Mouse (Mus musculus): ENCODE data around the gene Eif5a. TPM values are rescaled to one million over a fixed set of nuclear protein-coding genes. Genes with fewer than 3 reads are reported as not detected.

Gene Eif5a
- polyA plus RNA-seq, 1 experiment from 2014 or later, result 774 TPM

DNA sequence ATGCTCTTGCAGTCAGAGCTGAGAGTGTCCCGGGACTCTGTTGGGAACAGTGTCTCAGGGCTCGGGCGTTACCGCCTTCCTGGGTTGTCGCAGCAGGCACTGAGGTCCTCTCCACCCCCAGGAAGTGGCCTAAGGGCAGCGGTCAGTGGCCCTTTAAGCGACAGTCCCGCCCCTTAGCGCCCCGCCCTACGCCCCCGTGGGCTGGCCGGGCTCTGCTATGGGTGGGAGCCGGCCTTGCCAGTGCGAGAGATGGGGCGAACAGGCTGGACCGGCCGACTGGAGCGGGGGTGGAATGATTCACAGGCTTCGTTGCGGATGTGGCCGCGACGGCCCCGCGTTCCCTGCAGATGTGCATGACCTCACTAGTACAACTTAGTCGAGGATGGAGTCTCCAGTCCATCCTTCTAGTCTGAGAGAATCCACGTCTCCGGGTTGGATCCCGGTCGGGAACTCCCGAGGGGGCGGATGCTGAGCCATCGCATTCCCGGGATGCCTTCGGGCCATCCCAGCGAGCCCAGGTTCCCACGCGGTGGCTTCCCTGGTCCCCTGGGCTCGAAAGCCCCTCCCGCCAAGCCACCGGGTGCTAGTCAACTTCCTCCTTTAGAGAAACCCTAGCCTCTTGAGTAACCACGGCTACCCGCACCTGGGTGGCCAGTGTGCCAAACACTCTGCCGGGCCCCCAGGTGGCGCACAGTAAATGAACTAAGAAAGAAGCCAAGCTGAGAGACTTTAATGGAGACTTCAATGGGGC is 40.7 kb downstream of the Eif5a start, which contains the start of gene Kctd11:
Kctd11 (minus strand) TSS at position 554 of the 751 bp plus-strand sequence.
- peak within 1 kb of the TSS; percentile 62 for H3K4me3 ChIP-seq (ENCODE audit: low read depth, low read length)
- under 1% methylated on average over 46 of the region's 46 CpGs for WGBS
- H3K27ac ChIP-seq (ENCODE audit: low read depth, low read length), result peak within 1 kb of the TSS; percentile 76
- H3K4me1 ChIP-seq (replicated peaks; ENCODE audit: control insufficient read depth, insufficient read depth, low read length), result peaks cover 5% of the 10 kb centered on the region; the same call in 1 of the 2 replicates
- H3K9ac ChIP-seq (ENCODE audit: low read depth, low read length), result peak within 1 kb of the TSS; percentile 51
- no peaks in the 10 kb centered on the region for H3K9me3 ChIP-seq (ENCODE audit: control insufficient read depth)
- no peaks in the 10 kb centered on the region for H3K36me3 ChIP-seq (ENCODE audit: control insufficient read depth, insufficient read depth)
- ATAC-seq, result peak; percentile 69
- peak within 1 kb of the TSS; percentile 87 for H3K4me2 ChIP-seq (replicated peaks; ENCODE audit: low read depth)
- TF ChIP-seq CTCF (IDR thresholded peaks at IDR 0.05; ENCODE audit: low read depth), result peak; percentile 63
- H3K27me3 ChIP-seq (replicated peaks; ENCODE audit: control insufficient read depth, insufficient read depth, low read length), result no peaks in the 10 kb centered on the region

DNA sequence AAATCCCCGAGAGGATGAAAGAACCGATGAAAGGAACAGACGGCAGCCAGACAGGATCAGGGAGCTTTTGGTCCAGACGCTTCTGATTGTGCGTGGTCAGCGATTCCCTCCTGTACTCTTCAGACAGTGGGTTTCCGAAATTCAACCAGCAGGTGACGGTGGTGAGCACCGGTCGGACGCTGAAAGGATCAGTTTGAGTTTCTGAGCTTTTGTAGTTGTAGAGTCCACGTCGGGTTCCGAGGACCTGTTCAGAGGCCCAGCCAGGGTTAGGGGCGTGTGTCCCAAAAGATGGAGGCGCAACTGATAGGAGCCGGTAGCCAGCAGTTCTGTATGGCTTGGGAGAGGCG is 41.3 kb downstream of the Eif5a start:
- Histone ChIP-seq H3K4me3 (ENCODE audit: low read depth, low read length) (peak overlapping the region; percentile 62), H3K4me1 (replicated peaks; ENCODE audit: control insufficient read depth, insufficient read depth, low read length) (peaks cover 5% of the 10 kb centered on the region; the same call in 1 of the 2 replicates), H3K27me3 (replicated peaks; ENCODE audit: control insufficient read depth, insufficient read depth, low read length) (no peaks in the 10 kb centered on the region), H3K9ac (ENCODE audit: low read depth, low read length) (peak overlapping the region; percentile 51), H3K9me3 (ENCODE audit: control insufficient read depth) (no peaks in the 10 kb centered on the region), H3K4me2 (replicated peaks; ENCODE audit: low read depth) (peak overlapping the region; percentile 87), H3K36me3 (ENCODE audit: control insufficient read depth, insufficient read depth) (no peaks in the 10 kb centered on the region), H3K27ac (ENCODE audit: low read depth, low read length) (peak overlapping the region; percentile 76)
- under 1% methylated on average over 18 of the region's 18 CpGs for WGBS
- peak; percentile 54 for ATAC-seq
- peak; percentile 89 for TF ChIP-seq CTCF (IDR thresholded peaks at IDR 0.05; ENCODE audit: low read depth)

DNA sequence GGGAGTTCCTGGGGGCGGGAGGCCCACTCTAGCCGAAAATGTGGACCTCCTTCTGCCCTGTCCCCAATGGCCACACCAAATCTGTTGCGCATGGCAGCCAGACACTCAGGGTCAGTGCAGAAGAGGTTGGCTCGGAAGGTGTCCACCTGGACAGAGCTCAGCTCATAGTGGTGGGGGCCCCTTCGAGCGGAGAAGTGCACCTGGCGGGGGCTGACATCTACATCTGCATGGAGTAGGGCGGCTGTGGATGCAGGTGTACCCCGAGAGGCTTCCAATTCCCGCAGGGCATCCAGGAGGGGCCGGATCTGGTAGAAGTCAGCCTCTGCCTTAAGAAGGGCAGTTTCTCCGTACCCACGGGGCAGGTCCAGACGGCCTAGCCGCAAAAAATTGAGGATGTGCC is 42.0 kb downstream of the Eif5a start:
- Histone ChIP-seq H3K27ac (ENCODE audit: low read depth, low read length) (no peak overlapping the region), H3K27me3 (replicated peaks; ENCODE audit: control insufficient read depth, insufficient read depth, low read length) (no peaks in the 10 kb centered on the region), H3K9me3 (ENCODE audit: control insufficient read depth) (no peaks in the 10 kb centered on the region), H3K4me1 (replicated peaks; ENCODE audit: control insufficient read depth, insufficient read depth, low read length) (peaks cover 5% of the 10 kb centered on the region; the same call in 1 of the 2 replicates), H3K4me2 (replicated peaks; ENCODE audit: low read depth) (peak overlapping the region; percentile 87), H3K9ac (ENCODE audit: low read depth, low read length) (peak overlapping the region; percentile 51), H3K36me3 (ENCODE audit: control insufficient read depth, insufficient read depth) (no peaks in the 10 kb centered on the region), H3K4me3 (ENCODE audit: low read depth, low read length) (peak overlapping the region; percentile 62)
- 46% methylated on average over 15 of the region's 15 CpGs for WGBS
- no peak for TF ChIP-seq CTCF (IDR thresholded peaks at IDR 0.05; ENCODE audit: low read depth)
- no peak for ATAC-seq

DNA sequence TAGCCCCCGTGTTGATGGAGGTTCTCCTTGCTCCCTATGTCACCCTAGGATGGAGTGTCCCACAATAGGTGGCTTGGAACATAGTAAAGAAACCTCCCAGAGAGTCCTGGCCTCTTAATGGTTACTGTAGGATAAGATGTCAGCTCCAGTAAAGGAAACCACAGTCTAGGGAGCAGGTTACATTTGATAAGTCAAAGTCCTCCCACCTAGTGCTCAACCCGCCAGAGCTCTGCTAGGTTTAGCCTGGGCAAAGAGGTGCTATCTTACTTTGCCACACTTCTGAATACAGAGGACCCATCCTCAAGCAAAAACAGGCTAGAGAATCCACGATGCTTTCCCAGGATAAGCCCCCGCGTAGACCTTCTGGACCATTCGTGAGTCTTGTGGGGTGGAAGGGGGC is 42.8 kb downstream of the Eif5a start:
- no peak for TF ChIP-seq CTCF (IDR thresholded peaks at IDR 0.05; ENCODE audit: low read depth)
- no peak overlapping the region for H3K27ac ChIP-seq (ENCODE audit: low read depth, low read length)
- no peak overlapping the region for H3K4me3 ChIP-seq (ENCODE audit: low read depth, low read length)
- no peaks in the 10 kb centered on the region for H3K27me3 ChIP-seq (replicated peaks; ENCODE audit: control insufficient read depth, insufficient read depth, low read length)
- no peak overlapping the region for H3K9ac ChIP-seq (ENCODE audit: low read depth, low read length)
- peak overlapping the region; percentile 87 for H3K4me2 ChIP-seq (replicated peaks; ENCODE audit: low read depth)
- WGBS, result 80% methylated on average over 6 of the region's 6 CpGs
- H3K36me3 ChIP-seq (ENCODE audit: control insufficient read depth, insufficient read depth), result no peaks in the 10 kb centered on the region
- ATAC-seq, result no peak
- peaks cover 5% of the 10 kb centered on the region; the same call in 1 of the 2 replicates for H3K4me1 ChIP-seq (replicated peaks; ENCODE audit: control insufficient read depth, insufficient read depth, low read length)
- H3K9me3 ChIP-seq (ENCODE audit: control insufficient read depth), result no peaks in the 10 kb centered on the region

DNA sequence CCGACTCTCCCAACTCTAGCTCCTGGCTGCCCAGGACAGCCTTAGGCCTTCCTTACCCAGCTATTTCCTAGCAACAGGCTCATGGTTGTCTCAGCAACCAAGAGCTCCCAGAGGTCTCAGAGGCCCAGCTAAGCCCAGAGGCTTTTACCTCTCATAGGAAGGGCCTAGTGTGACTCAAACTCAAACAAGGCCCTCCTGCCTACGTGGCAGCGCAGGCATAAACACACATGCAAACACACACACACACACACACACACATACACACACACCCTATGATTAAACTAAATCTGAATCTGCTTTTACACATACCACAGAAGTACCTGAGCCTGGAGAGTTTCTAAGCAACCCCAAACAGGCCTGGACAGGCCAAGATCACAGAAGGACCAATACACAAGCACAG is 43.4 kb downstream of the Eif5a start:
- WGBS, result 81% methylated on average over 3 of the region's 3 CpGs
- no peak overlapping the region for H3K9ac ChIP-seq (ENCODE audit: low read depth, low read length)
- ATAC-seq, result no peak
- H3K4me1 ChIP-seq (replicated peaks; ENCODE audit: control insufficient read depth, insufficient read depth, low read length), result peaks cover 5% of the 10 kb centered on the region; the same call in 1 of the 2 replicates
- H3K27ac ChIP-seq (ENCODE audit: low read depth, low read length), result no peak overlapping the region
- H3K9me3 ChIP-seq (ENCODE audit: control insufficient read depth), result no peaks in the 10 kb centered on the region
- no peak for TF ChIP-seq CTCF (IDR thresholded peaks at IDR 0.05; ENCODE audit: low read depth)
- no peaks in the 10 kb centered on the region for H3K27me3 ChIP-seq (replicated peaks; ENCODE audit: control insufficient read depth, insufficient read depth, low read length)
- no peak overlapping the region for H3K4me3 ChIP-seq (ENCODE audit: low read depth, low read length)
- H3K4me2 ChIP-seq (replicated peaks; ENCODE audit: low read depth), result no peak overlapping the region
- H3K36me3 ChIP-seq (ENCODE audit: control insufficient read depth, insufficient read depth), result no peaks in the 10 kb centered on the region

DNA sequence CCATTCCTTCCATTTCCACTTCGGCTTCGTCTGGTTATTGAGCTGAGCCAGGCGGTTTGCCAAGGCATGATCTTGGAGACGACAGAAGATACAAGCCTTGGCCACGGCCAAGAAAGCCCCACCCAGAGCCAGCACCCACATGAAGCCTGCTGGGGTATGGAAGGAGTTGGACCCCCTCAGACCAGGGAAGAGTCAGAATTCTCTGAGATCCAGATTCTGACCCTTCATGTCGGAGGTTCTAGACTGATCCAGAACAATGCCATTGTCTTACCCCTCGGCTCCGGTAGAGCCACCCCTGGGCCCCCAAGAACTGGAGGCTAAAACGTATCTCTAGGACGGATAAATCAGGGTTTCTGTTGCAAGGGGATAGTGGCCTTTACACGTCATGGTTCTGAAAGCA is 43.9 kb downstream of the Eif5a start, which contains the start of gene Tmem95:
Tmem95 (minus strand) TSS at position 141 of the 400 bp plus-strand sequence.
- H3K9ac ChIP-seq (ENCODE audit: low read depth, low read length), result no peak within 1 kb of the TSS; the same call in 1 of the 2 replicates

More for the DNA sequence above, 43.9 kb downstream of the Eif5a start, which contains the start of gene Tmem95:
- Histone ChIP-seq H3K36me3 (ENCODE audit: control insufficient read depth, insufficient read depth) (no peaks in the 10 kb centered on the region), H3K4me3 (ENCODE audit: low read depth, low read length) (no peak within 1 kb of the TSS), H3K27me3 (replicated peaks; ENCODE audit: control insufficient read depth, insufficient read depth, low read length) (no peaks in the 10 kb centered on the region), H3K4me2 (replicated peaks; ENCODE audit: low read depth) (peak within 1 kb of the TSS; percentile 87), H3K4me1 (replicated peaks; ENCODE audit: control insufficient read depth, insufficient read depth, low read length) (peaks cover 5% of the 10 kb centered on the region; the same call in 1 of the 2 replicates), H3K27ac (ENCODE audit: low read depth, low read length) (no peak within 1 kb of the TSS; the same call in 1 of the 2 replicates), H3K9me3 (ENCODE audit: control insufficient read depth) (no peaks in the 10 kb centered on the region)
- ATAC-seq, result no peak
- TF ChIP-seq CTCF (IDR thresholded peaks at IDR 0.05; ENCODE audit: low read depth), result no peak
- WGBS, result 91% methylated on average over 11 of the region's 11 CpGs
